19 mouse cellular contexts compared by ENCODE assay signal in genomic region chr19:3896208-3896607, GRCm38 (mm10). TPM values are rescaled to one million over a fixed set of nuclear protein-coding genes. Genes with fewer than 3 reads are reported as not detected.
DNase-seq lines count a peak whose midpoint lies in the region; ATAC-seq lines count a peak whose summit lies in the region.
"Had no signal": no experiment of that assay in that cellular context is flagged by ENCODE, and none has a peak within 500 bp of the region (broad histone marks: within the 10 kb centered on the region; RNA-seq: fewer than 3 reads in every experiment).

No protein-coding gene starts in this region.

- H3K4me2 ChIP-seq in forebrain, embryonic 11.5 days (ENCODE audit: low read depth, low read length, severe bottlenecking) = no peak overlapping the region
- no peak overlapping the region for H3K4me2 ChIP-seq in neural tube, embryonic 11.5 days (ENCODE audit: low read depth)
- no peak overlapping the region for H3K4me2 ChIP-seq in midbrain, embryonic 12.5 days (replicated peaks)
- no peak overlapping the region for H3K4me2 ChIP-seq in neural tube, embryonic 15.5 days
- H3K4me2 ChIP-seq: heart, embryonic 15.5 days had no signal

- peaks cover 68% of the 10 kb centered on the region for H3K36me3 ChIP-seq in forebrain, embryonic 10.5 days (replicated peaks)
- peaks cover 16% of the 10 kb centered on the region for H3K36me3 ChIP-seq in forebrain, embryonic 11.5 days (ENCODE audit: control insufficient read depth, insufficient read depth, low read length)
- peaks cover 9% of the 10 kb centered on the region for H3K36me3 ChIP-seq in neural tube, embryonic 11.5 days (ENCODE audit: control insufficient read depth, insufficient read depth, low read length)
- peaks cover 61% of the 10 kb centered on the region for H3K36me3 ChIP-seq in midbrain, embryonic 12.5 days
- H3K36me3 ChIP-seq in neural tube, embryonic 15.5 days = peaks cover 48% of the 10 kb centered on the region

- no peak for ATAC-seq in forebrain, embryonic 11.5 days (replicated peaks; ENCODE audit: low FRiP score)
- ATAC-seq in neural tube, embryonic 11.5 days (ENCODE audit: insufficient read depth, low FRiP score, low TSS enrichment) = no peak
- ATAC-seq in midbrain, embryonic 12.5 days (ENCODE audit: low FRiP score, low read depth) = no peak
- no peak for ATAC-seq in neural tube, embryonic 15.5 days (ENCODE audit: low FRiP score)
- ATAC-seq in frontal cortex, adult (ENCODE audit: low TSS enrichment) = no peak
- ATAC-seq: CD4-positive, CD25-positive, alpha-beta regulatory T cell, adult 4 months had no signal

- H3K4me3 ChIP-seq in forebrain, embryonic 10.5 days = no peak overlapping the region
- H3K4me3 ChIP-seq in forebrain, embryonic 11.5 days (ENCODE audit: low read depth, low read length) = no peak overlapping the region
- no peak overlapping the region for H3K4me3 ChIP-seq in neural tube, embryonic 11.5 days (ENCODE audit: low read depth, low read length)
- H3K4me3 ChIP-seq in midbrain, embryonic 12.5 days = no peak overlapping the region
- no peak overlapping the region for H3K4me3 ChIP-seq in neural tube, embryonic 15.5 days (replicated peaks)
- H3K4me3 ChIP-seq: erythroblast, embryonic 14.5 days; heart, embryonic 15.5 days had no signal

- H3K9ac ChIP-seq in forebrain, embryonic 11.5 days (ENCODE audit: low read length) = no peak overlapping the region
- H3K9ac ChIP-seq in neural tube, embryonic 11.5 days (ENCODE audit: low read length) = no peak overlapping the region
- no peak overlapping the region for H3K9ac ChIP-seq in midbrain, embryonic 12.5 days (replicated peaks)
- no peak overlapping the region for H3K9ac ChIP-seq in neural tube, embryonic 15.5 days (replicated peaks)
- H3K9ac ChIP-seq: heart, embryonic 15.5 days had no signal

- H3K9me3 ChIP-seq in forebrain, embryonic 10.5 days = no peaks in the 10 kb centered on the region
- no peaks in the 10 kb centered on the region for H3K9me3 ChIP-seq in forebrain, embryonic 11.5 days (ENCODE audit: control insufficient read depth, low read length)
- H3K9me3 ChIP-seq in neural tube, embryonic 11.5 days (ENCODE audit: control insufficient read depth, low read length) = no peaks in the 10 kb centered on the region
- no peaks in the 10 kb centered on the region for H3K9me3 ChIP-seq in midbrain, embryonic 12.5 days
- H3K9me3 ChIP-seq in neural tube, embryonic 15.5 days (replicated peaks) = no peaks in the 10 kb centered on the region
- H3K9me3 ChIP-seq: G1E; heart, embryonic 15.5 days had no signal

- WGBS in forebrain, embryonic 10.5 days = 95% methylated on average over 10 of the region's 10 CpGs
- WGBS in forebrain, embryonic 11.5 days = 91% methylated on average over 10 of the region's 10 CpGs
- 92% methylated on average over 10 of the region's 10 CpGs for WGBS in neural tube, embryonic 11.5 days
- WGBS in midbrain, embryonic 12.5 days = 91% methylated on average over 10 of the region's 10 CpGs
- 91% methylated on average over 10 of the region's 10 CpGs for WGBS in neural tube, embryonic 15.5 days

- H3K27ac ChIP-seq in forebrain, embryonic 10.5 days = peak overlapping the region; percentile 72
- no peak overlapping the region for H3K27ac ChIP-seq in forebrain, embryonic 11.5 days (ENCODE audit: low read depth, low read length)
- peak overlapping the region; percentile 68; the same call in 1 of the 2 replicates for H3K27ac ChIP-seq in neural tube, embryonic 11.5 days (ENCODE audit: low read depth, low read length)
- H3K27ac ChIP-seq in midbrain, embryonic 12.5 days (replicated peaks) = peak overlapping the region; percentile 69
- peak overlapping the region; percentile 71 for H3K27ac ChIP-seq in neural tube, embryonic 15.5 days (replicated peaks)
- H3K27ac ChIP-seq: heart, embryonic 15.5 days had no signal

- no peak for DNase-seq in forebrain, embryonic 10.5 days (ENCODE audit: extremely low spot score, low spot score)
- no peak for DNase-seq in forebrain, embryonic 11.5 days (ENCODE audit: low spot score)
- no peak for DNase-seq in neural tube, embryonic 11.5 days (ENCODE audit: low spot score)
- DNase-seq in neural tube, embryonic 10.5 days (ENCODE audit: extremely low spot score, low spot score) = no peak
- no peak for DNase-seq in kidney, adult 18-20 months
- DNase-seq: cerebellum, adult 9-11 months; kidney, adult 8-10 months; kidney, postnatal 25 days; layer of hippocampus, postnatal 36 days; left cerebral cortex, postnatal 4 days; lung, adult 2 months; lung, postnatal 36 days had no signal

- H3K4me1 ChIP-seq in forebrain, embryonic 10.5 days = peaks cover 20% of the 10 kb centered on the region
- H3K4me1 ChIP-seq in forebrain, embryonic 11.5 days (replicated peaks; ENCODE audit: control insufficient read depth, insufficient read depth, low read length) = peaks cover 4% of the 10 kb centered on the region; the same call in 1 of the 2 replicates
- peaks cover 7% of the 10 kb centered on the region; the same call in 1 of the 2 replicates for H3K4me1 ChIP-seq in neural tube, embryonic 11.5 days (ENCODE audit: control insufficient read depth, insufficient read depth, low read length)
- H3K4me1 ChIP-seq in midbrain, embryonic 12.5 days = peaks cover 11% of the 10 kb centered on the region
- 0 out of 2 replicates have a peak, but pooled peaks cover 14% of the 10 kb centered on the region for H3K4me1 ChIP-seq in neural tube, embryonic 15.5 days

- no peaks in the 10 kb centered on the region for H3K27me3 ChIP-seq in forebrain, embryonic 10.5 days (ENCODE audit: poor library complexity, severe bottlenecking)
- no peaks in the 10 kb centered on the region for H3K27me3 ChIP-seq in forebrain, embryonic 11.5 days (ENCODE audit: control insufficient read depth, insufficient read depth, low read length)
- H3K27me3 ChIP-seq in neural tube, embryonic 11.5 days (ENCODE audit: control insufficient read depth, insufficient read depth, low read length) = no peaks in the 10 kb centered on the region
- no peaks in the 10 kb centered on the region for H3K27me3 ChIP-seq in midbrain, embryonic 12.5 days
- H3K27me3 ChIP-seq in neural tube, embryonic 15.5 days (replicated peaks) = no peaks in the 10 kb centered on the region
- H3K27me3 ChIP-seq: heart, embryonic 15.5 days had no signal

RNA-seq across cellular contexts. Expression of gene Tcirg1, which starts 10.7 kb away (rescaled TPM):
- polyA plus RNA-seq in forebrain, embryonic 10.5 days (2016; fragmentation: Nextera tagmentation; extraction: Ambion mirVana) = 17.2 and 17.9 TPM in 2 replicates
- 11.4 and 15.7 TPM in 2 replicates for polyA plus RNA-seq in forebrain, embryonic 11.5 days (2014; fragmentation: Nextera tagmentation; extraction: Ambion mirVana)
- 17.3 TPM in 2 replicates for polyA plus RNA-seq in neural tube, embryonic 11.5 days (2014; fragmentation: Nextera tagmentation; extraction: Ambion mirVana)
- polyA plus RNA-seq in midbrain, embryonic 12.5 days (2016; fragmentation: Nextera tagmentation; extraction: Ambion mirVana) = 16.3 and 18.7 TPM in 2 replicates
- 20.3 and 29.0 TPM in 2 replicates for polyA plus RNA-seq in neural tube, embryonic 15.5 days (2015; fragmentation: Nextera tagmentation; extraction: Ambion mirVana)

RNA-seq across cellular contexts. Expression of gene Ndufs8, which starts 16.4 kb away (rescaled TPM):
- polyA plus RNA-seq in forebrain, embryonic 10.5 days (2016; fragmentation: Nextera tagmentation; extraction: Ambion mirVana) = 226 and 228 TPM in 2 replicates
- 189 and 206 TPM in 2 replicates for polyA plus RNA-seq in forebrain, embryonic 11.5 days (2014; fragmentation: Nextera tagmentation; extraction: Ambion mirVana)
- polyA plus RNA-seq in neural tube, embryonic 11.5 days (2014; fragmentation: Nextera tagmentation; extraction: Ambion mirVana) = 258 and 266 TPM in 2 replicates
- 193 and 210 TPM in 2 replicates for polyA plus RNA-seq in midbrain, embryonic 12.5 days (2016; fragmentation: Nextera tagmentation; extraction: Ambion mirVana)
- polyA plus RNA-seq in neural tube, embryonic 15.5 days (2015; fragmentation: Nextera tagmentation; extraction: Ambion mirVana) = 308 and 330 TPM in 2 replicates

RNA-seq across cellular contexts. Expression of gene Aldh3b1, which starts 33.4 kb away (rescaled TPM):
- 0.36 and 0.58 TPM in 2 replicates for polyA plus RNA-seq in forebrain, embryonic 10.5 days (2016; fragmentation: Nextera tagmentation; extraction: Ambion mirVana)
- 0.35 and 0.64 TPM in 2 replicates for polyA plus RNA-seq in forebrain, embryonic 11.5 days (2014; fragmentation: Nextera tagmentation; extraction: Ambion mirVana)
- 0.65 and 0.73 TPM in 2 replicates for polyA plus RNA-seq in neural tube, embryonic 11.5 days (2014; fragmentation: Nextera tagmentation; extraction: Ambion mirVana)
- polyA plus RNA-seq in midbrain, embryonic 12.5 days (2016; fragmentation: Nextera tagmentation; extraction: Ambion mirVana) = 0.83 and 0.96 TPM in 2 replicates
- 2.5 and 3.8 TPM in 2 replicates for polyA plus RNA-seq in neural tube, embryonic 15.5 days (2015; fragmentation: Nextera tagmentation; extraction: Ambion mirVana)
- polyA plus RNA-seq: erythroblast, embryonic 14.5 days; G1E had no signal

RNA-seq across cellular contexts. Expression of gene Unc93b1, which starts 38.8 kb away (rescaled TPM):
- 4.6 and 4.9 TPM in 2 replicates for polyA plus RNA-seq in forebrain, embryonic 10.5 days (2016; fragmentation: Nextera tagmentation; extraction: Ambion mirVana)
- polyA plus RNA-seq in forebrain, embryonic 11.5 days (2014; fragmentation: Nextera tagmentation; extraction: Ambion mirVana) = 4.9 and 5.7 TPM in 2 replicates
- 5.3 and 7.1 TPM in 2 replicates for polyA plus RNA-seq in neural tube, embryonic 11.5 days (2014; fragmentation: Nextera tagmentation; extraction: Ambion mirVana)
- 8.5 and 10.4 TPM in 2 replicates for polyA plus RNA-seq in midbrain, embryonic 12.5 days (2016; fragmentation: Nextera tagmentation; extraction: Ambion mirVana)
- polyA plus RNA-seq in neural tube, embryonic 15.5 days (2015; fragmentation: Nextera tagmentation; extraction: Ambion mirVana) = 15.0 and 20.6 TPM in 2 replicates

RNA-seq across cellular contexts. Expression of gene Chka, which starts 44.6 kb away (rescaled TPM):
- polyA plus RNA-seq in forebrain, embryonic 10.5 days (2016; fragmentation: Nextera tagmentation; extraction: Ambion mirVana) = 52.3 and 54.3 TPM in 2 replicates
- polyA plus RNA-seq in forebrain, embryonic 11.5 days (2014; fragmentation: Nextera tagmentation; extraction: Ambion mirVana) = 65.8 and 70.0 TPM in 2 replicates
- polyA plus RNA-seq in neural tube, embryonic 11.5 days (2014; fragmentation: Nextera tagmentation; extraction: Ambion mirVana) = 54.4 and 59.5 TPM in 2 replicates
- 69.1 and 73.9 TPM in 2 replicates for polyA plus RNA-seq in midbrain, embryonic 12.5 days (2016; fragmentation: Nextera tagmentation; extraction: Ambion mirVana)
- 59.9 and 68.7 TPM in 2 replicates for polyA plus RNA-seq in neural tube, embryonic 15.5 days (2015; fragmentation: Nextera tagmentation; extraction: Ambion mirVana)
